Comparison of ENCODE assay signal across 21 mouse cellular contexts in genomic region chr1:180576524-180576923, GRCm38 (mm10). TPM values are rescaled to one million over a fixed set of nuclear protein-coding genes. Genes with fewer than 3 reads are reported as not detected.
A peak's percentile ranks its signal among the peaks of the same experiment; 100 is the strongest.
DNase-seq lines count a peak whose midpoint lies in the region; ATAC-seq lines count a peak whose summit lies in the region.
"Had no signal": no experiment of that assay in that cellular context is flagged by ENCODE, and none has a peak within 500 bp of the region (broad histone marks: within the 10 kb centered on the region; RNA-seq: fewer than 3 reads in every experiment).

No protein-coding gene starts in this region.

- ATAC-seq in heart, embryonic 12.5 days (ENCODE audit: insufficient number of reproducible peaks, low FRiP score) = no peak
- ATAC-seq: hindbrain, postnatal 0 days; intestine, embryonic 16.5 days; midbrain, embryonic 15.5 days had no signal

- no peak overlapping the region for H3K4me2 ChIP-seq in heart, embryonic 12.5 days
- H3K4me2 ChIP-seq: embryonic facial prominence, embryonic 12.5 days; heart, embryonic 15.5 days; midbrain, embryonic 15.5 days; neural tube, embryonic 12.5 days had no signal

- H3K9ac ChIP-seq in heart, embryonic 12.5 days = no peak overlapping the region
- H3K9ac ChIP-seq: embryonic facial prominence, embryonic 12.5 days; heart, embryonic 15.5 days; midbrain, embryonic 15.5 days; neural tube, embryonic 12.5 days had no signal

- no peaks in the 10 kb centered on the region for H3K9me3 ChIP-seq in heart, embryonic 12.5 days (replicated peaks)
- H3K9me3 ChIP-seq: embryonic facial prominence, embryonic 12.5 days; heart, embryonic 15.5 days; midbrain, embryonic 15.5 days; neural tube, embryonic 12.5 days had no signal

- H3K27ac ChIP-seq in heart, embryonic 12.5 days (ENCODE audit: poor library complexity, severe bottlenecking) = no peak overlapping the region
- H3K27ac ChIP-seq: embryonic facial prominence, embryonic 12.5 days; heart, embryonic 15.5 days; hindbrain, postnatal 0 days; macrophage; midbrain, embryonic 15.5 days; neural tube, embryonic 12.5 days had no signal

- intact Hi-C loops in heart, postnatal 10 days (cut with DNase I) = no loop called here

- H3K27me3 ChIP-seq in heart, embryonic 12.5 days (replicated peaks) = no peaks in the 10 kb centered on the region
- H3K27me3 ChIP-seq: embryonic facial prominence, embryonic 12.5 days; heart, embryonic 15.5 days; midbrain, embryonic 15.5 days; neural tube, embryonic 12.5 days had no signal

- WGBS in heart, embryonic 12.5 days = 79% methylated on average over 3 of the region's 3 CpGs

- H3K4me1 ChIP-seq in heart, embryonic 12.5 days (replicated peaks) = peaks cover 19% of the 10 kb centered on the region
- H3K4me1 ChIP-seq: embryonic facial prominence, embryonic 12.5 days; neural tube, embryonic 12.5 days had no signal

- no peak overlapping the region for H3K4me3 ChIP-seq in heart, embryonic 12.5 days
- H3K4me3 ChIP-seq: embryonic facial prominence, embryonic 12.5 days; heart, embryonic 15.5 days; midbrain, embryonic 15.5 days; neural tube, embryonic 12.5 days had no signal

- DNase-seq in heart, postnatal 10 days = peak; percentile 19 to 32
- DNase-seq in right cerebral cortex, adult 2 months (ENCODE audit: low spot score in 2 of 2) = peak; percentile 29 to 41
- DNase-seq in right cerebral cortex, postnatal 25 days = no peak
- peak; percentile 40 for DNase-seq in lung, postnatal 14 days
- no peak for DNase-seq in yolk sac, embryonic 10.5 days (ENCODE audit: low spot score)
- no peak for DNase-seq in kidney, postnatal 10 days
- DNase-seq: cerebellum, adult 18-20 months; cerebellum, postnatal 14 days; gastrocnemius, postnatal 25 days; heart, adult 18-20 months; kidney, adult 9 months; kidney, postnatal 25 days; retina, postnatal 1 day had no signal

- H3K36me3 ChIP-seq in heart, embryonic 12.5 days = peaks cover 82% of the 10 kb centered on the region

RNA-seq across cellular contexts. Expression of gene Parp1, which starts 7.8 kb away (rescaled TPM):
- total RNA-seq in heart, postnatal 10 days (2021) = 10 to 100 TPM; 68.4 to 80.8 TPM
- polyA plus RNA-seq in heart, embryonic 12.5 days (2016; fragmentation: Nextera tagmentation; extraction: Ambion mirVana) = 105 and 118 TPM in 2 replicates

Comparison
In these comparisons a context has a peak if more than half of its experiments do, and no peak if none do; other contexts are left out.
1. DNase-seq: peak in heart, postnatal 10 days (2 of 2), right cerebral cortex, adult 2 months (2 of 2) and lung, postnatal 14 days (single experiment); none in right cerebral cortex, postnatal 25 days (single experiment), yolk sac, embryonic 10.5 days (single experiment) and kidney, postnatal 10 days (single experiment).